Mouse (Mus musculus) brain, embryonic 14.5 days (tissue): ENCODE measurements around the gene Cntnap2.

Experiments
- CTCF ChIP-seq: fragments of 200-500 bp; IDR thresholded peaks from 2 replicates; pipeline ENCODE4 v1.5.1; 2012; ENCODE audit warnings: inconsistent platforms, mild to moderate bottlenecking, moderate library complexity, borderline replicate concordance; ENCODE audit not compliant: insufficient read depth, insufficient read length; ENCODE audit errors: extremely low read depth
- POLR2A ChIP-seq: fragments of 200-500 bp; IDR thresholded peaks from 2 replicates; pipeline ENCODE4 v1.6.1; 2012; ENCODE audit warnings: mild to moderate bottlenecking, inconsistent platforms, borderline replicate concordance; ENCODE audit not compliant: poor library complexity, insufficient read depth, insufficient read length, severe bottlenecking; ENCODE audit errors: extremely low read depth

- no peak for TF ChIP-seq POLR2A
- no peak for TF ChIP-seq CTCF
Measured at GRCm38 (mm10) chr6:45088304-45088703, 29.1 kb downstream of the Cntnap2 start.
